Mouse (Mus musculus): ENCODE measurements around the gene Itga6. TPM values are rescaled to one million over a fixed set of nuclear protein-coding genes. Genes with fewer than 3 reads are reported as not detected.

The Itga6 gene
- total and polyA plus RNA-seq, 3 experiments: 31.8 to 65.8 (median 45.3) TPM

GRCm38 (mm10) chr2:71810906-71811305, 65.5 kb downstream of the Itga6 start:
- WGBS: 55% methylated on average over 6 of the region's 6 CpGs

GRCm38 (mm10) chr2:71812221-71813021, 67.0 kb downstream of the Itga6 start:
- intact Hi-C loops (cut with DNase I): loop anchor here (1.0 to 5.0 kb wide), 7 partner anchors 26 to 213 kb away; no protein-coding TSS in a partner anchor
- Histone ChIP-seq H3K9ac (ENCODE audit: low read depth, low read length) (no peak overlapping the region), H3K27me3 (ENCODE audit: control insufficient read depth, insufficient read depth, low read length) (no peaks in the 10 kb centered on the region), H3K79me2 (replicated peaks; ENCODE audit: control insufficient read depth, insufficient read depth, low read length) (peaks cover 2% of the 10 kb centered on the region), H3K4me1 (ENCODE audit: control insufficient read depth, insufficient read depth, low read length) (peaks cover 31% of the 10 kb centered on the region), H3K36me3 (ENCODE audit: control insufficient read depth, insufficient read depth, low read length) (no peaks in the 10 kb centered on the region; the same call in none of the 2 replicates), H3K27ac (peak overlapping the region; percentile 51), H3K4me3 (no peak overlapping the region; the same call in 1 of the 2 replicates)
- TF ChIP-seq CTCF (IDR thresholded peaks at IDR 0.05) (peak; percentile 98), POLR2A (IDR thresholded peaks at IDR 0.05; ENCODE audit: insufficient read depth, low read depth, low read length) (no peak), EP300 (IDR thresholded peaks at IDR 0.05; ENCODE audit: insufficient read depth, low read depth, low read length) (peak; percentile 87; the same call in 1 of the 2 replicates)
- peak; percentile 83 to 88 for DNase-seq
- WGBS: 25% methylated on average over 12 of the region's 12 CpGs

More at GRCm38 (mm10) chr2:71810906-71811305, 65.5 kb downstream of the Itga6 start:
- Histone ChIP-seq H3K4me1 (ENCODE audit: control insufficient read depth, insufficient read depth, low read length) (peaks cover 33% of the 10 kb centered on the region), H3K4me3 (no peak overlapping the region), H3K9ac (ENCODE audit: low read depth, low read length) (no peak overlapping the region), H3K79me2 (replicated peaks; ENCODE audit: control insufficient read depth, insufficient read depth, low read length) (peaks cover 2% of the 10 kb centered on the region), H3K36me3 (ENCODE audit: control insufficient read depth, insufficient read depth, low read length) (no peaks in the 10 kb centered on the region; the same call in none of the 2 replicates), H3K27me3 (ENCODE audit: control insufficient read depth, insufficient read depth, low read length) (no peaks in the 10 kb centered on the region), H3K27ac (no peak overlapping the region; the same call in 1 of the 2 replicates)
- TF ChIP-seq CTCF (IDR thresholded peaks at IDR 0.05) (no peak), POLR2A (IDR thresholded peaks at IDR 0.05; ENCODE audit: insufficient read depth, low read depth, low read length) (no peak), EP300 (IDR thresholded peaks at IDR 0.05; ENCODE audit: insufficient read depth, low read depth, low read length) (no peak)
- intact Hi-C loops (cut with DNase I): loop anchor here (5.0 kb wide), 3 partner anchors 54 to 139 kb away; no protein-coding TSS in a partner anchor
- no peak for DNase-seq

- Histone ChIP-seq H3K79me2 (replicated peaks; ENCODE audit: control insufficient read depth, insufficient read depth, low read length) (no peaks in the 10 kb centered on the region), H3K9ac (ENCODE audit: low read depth, low read length) (no peak overlapping the region), H3K4me1 (ENCODE audit: control insufficient read depth, insufficient read depth, low read length) (peaks cover 28% of the 10 kb centered on the region), H3K27ac (no peak overlapping the region; the same call in 1 of the 2 replicates), H3K27me3 (ENCODE audit: control insufficient read depth, insufficient read depth, low read length) (no peaks in the 10 kb centered on the region), H3K4me3 (no peak overlapping the region), H3K36me3 (ENCODE audit: control insufficient read depth, insufficient read depth, low read length) (no peaks in the 10 kb centered on the region; the same call in none of the 2 replicates)
- DNase-seq: no peak
- no peak for TF ChIP-seq CTCF (IDR thresholded peaks at IDR 0.05)
- no peak for TF ChIP-seq EP300 (IDR thresholded peaks at IDR 0.05; ENCODE audit: insufficient read depth, low read depth, low read length)
- no peak for TF ChIP-seq POLR2A (IDR thresholded peaks at IDR 0.05; ENCODE audit: insufficient read depth, low read depth, low read length)
- intact Hi-C loops (cut with DNase I): loop anchor here (2.0 to 5.0 kb wide), 5 partner anchors 26 to 160 kb away; no protein-coding TSS in a partner anchor
- 71% methylated on average over 6 of the region's 9 CpGs for WGBS
Observed at GRCm38 (mm10) chr2:71813022-71813358, 67.6 kb downstream of the Itga6 start.

- no peaks in the 10 kb centered on the region for H3K27me3 ChIP-seq (ENCODE audit: control insufficient read depth, insufficient read depth, low read length)
- H3K27ac ChIP-seq: peak overlapping the region; percentile 61
- H3K36me3 ChIP-seq (ENCODE audit: control insufficient read depth, insufficient read depth, low read length): no peaks in the 10 kb centered on the region; the same call in none of the 2 replicates
- no peak overlapping the region for H3K4me3 ChIP-seq
- H3K79me2 ChIP-seq (replicated peaks; ENCODE audit: control insufficient read depth, insufficient read depth, low read length): no peaks in the 10 kb centered on the region
- TF ChIP-seq POLR2A (IDR thresholded peaks at IDR 0.05; ENCODE audit: insufficient read depth, low read depth, low read length): no peak
- TF ChIP-seq CTCF (IDR thresholded peaks at IDR 0.05): no peak
- TF ChIP-seq EP300 (IDR thresholded peaks at IDR 0.05; ENCODE audit: insufficient read depth, low read depth, low read length): no peak
- WGBS: 43% methylated on average over 7 of the region's 8 CpGs
- H3K9ac ChIP-seq (ENCODE audit: low read depth, low read length): no peak overlapping the region
- intact Hi-C loops (cut with DNase I): loop anchor here (2.0 to 5.0 kb wide), 5 partner anchors 27 to 161 kb away; no protein-coding TSS in a partner anchor
- H3K4me1 ChIP-seq (ENCODE audit: control insufficient read depth, insufficient read depth, low read length): peaks cover 25% of the 10 kb centered on the region
- no peak for DNase-seq
Observed at GRCm38 (mm10) chr2:71813371-71813770, 68.0 kb downstream of the Itga6 start.

GRCm38 (mm10) chr2:71814016-71814415, 68.6 kb downstream of the Itga6 start:
- Histone ChIP-seq H3K27me3 (ENCODE audit: control insufficient read depth, insufficient read depth, low read length) (no peaks in the 10 kb centered on the region), H3K9ac (ENCODE audit: low read depth, low read length) (no peak overlapping the region), H3K4me3 (no peak overlapping the region), H3K79me2 (replicated peaks; ENCODE audit: control insufficient read depth, insufficient read depth, low read length) (no peaks in the 10 kb centered on the region), H3K36me3 (ENCODE audit: control insufficient read depth, insufficient read depth, low read length) (no peaks in the 10 kb centered on the region; the same call in none of the 2 replicates), H3K27ac (peak overlapping the region; percentile 61), H3K4me1 (ENCODE audit: control insufficient read depth, insufficient read depth, low read length) (peaks cover 25% of the 10 kb centered on the region)
- 34% methylated on average over 3 of the region's 3 CpGs for WGBS
- DNase-seq: peak; percentile 40 to 65
- intact Hi-C loops (cut with DNase I): loop anchor here (5.0 kb wide), 3 partner anchors 57 to 142 kb away; no protein-coding TSS in a partner anchor
- 0 out of 2 replicates have a peak, but pooled peaks have one; percentile 55 for TF ChIP-seq EP300 (IDR thresholded peaks at IDR 0.05; ENCODE audit: insufficient read depth, low read depth, low read length)
- no peak for TF ChIP-seq CTCF (IDR thresholded peaks at IDR 0.05)

Measured in heart, adult 2 months (tissue).